Mouse (Mus musculus) cerebellum, adult 8-10 months (tissue): ENCODE data around the gene Pknox2.
A peak's percentile ranks its signal among the peaks of the same experiment; 100 is the strongest.

Experiments used
- DNase-seq: peaks from one replicate; pipeline ENCODE4 v3.0.0; 2022

Gene Pknox2

GRCm38 (mm10) chr9:37139514-37139913, 7.7 kb downstream of the Pknox2 start:
- DNase-seq, result no peak

GRCm38 (mm10) chr9:37138883-37139282, 8.3 kb downstream of the Pknox2 start:
- DNase-seq, result no peak

GRCm38 (mm10) chr9:37136340-37136739, 10.9 kb downstream of the Pknox2 start:
- no peak for DNase-seq

- DNase-seq, result no peak
These were observed 13.7 kb downstream of the Pknox2 start for GRCm38 (mm10) chr9:37133495-37133894.

GRCm38 (mm10) chr9:37129046-37129445, 18.2 kb downstream of the Pknox2 start:
- DNase-seq, result no peak

- DNase-seq, result no peak
These were observed 21.0 kb downstream of the Pknox2 start for GRCm38 (mm10) chr9:37126197-37126596.

GRCm38 (mm10) chr9:37124696-37125480, 22.3 kb downstream of the Pknox2 start:
- DNase-seq, result peak; percentile 53

GRCm38 (mm10) chr9:37123384-37123783, 23.8 kb downstream of the Pknox2 start:
- no peak for DNase-seq

- DNase-seq, result peak; percentile 34
These were observed 24.2 kb downstream of the Pknox2 start for GRCm38 (mm10) chr9:37122971-37123370.

- peak; percentile 40 for DNase-seq
These were observed 24.8 kb downstream of the Pknox2 start for GRCm38 (mm10) chr9:37122381-37122780.

GRCm38 (mm10) chr9:37121761-37122331, 25.4 kb downstream of the Pknox2 start:
- DNase-seq, result no peak

- no peak for DNase-seq
These were observed 26.4 kb downstream of the Pknox2 start for GRCm38 (mm10) chr9:37120801-37121200.

- DNase-seq, result no peak
These were observed 29.7 kb downstream of the Pknox2 start for GRCm38 (mm10) chr9:37117529-37117928.

- no peak for DNase-seq
These were observed 30.4 kb downstream of the Pknox2 start for GRCm38 (mm10) chr9:37116632-37117413.

GRCm38 (mm10) chr9:37115820-37116219, 31.4 kb downstream of the Pknox2 start:
- DNase-seq, result no peak

GRCm38 (mm10) chr9:37114286-37115267, 32.6 kb downstream of the Pknox2 start:
- no peak for DNase-seq

GRCm38 (mm10) chr9:37107546-37107945, 39.7 kb downstream of the Pknox2 start:
- DNase-seq, result no peak

GRCm38 (mm10) chr9:37106808-37107207, 40.4 kb downstream of the Pknox2 start:
- DNase-seq, result no peak

- no peak for DNase-seq
These were observed 43.0 kb downstream of the Pknox2 start for GRCm38 (mm10) chr9:37104249-37104648.

- DNase-seq, result no peak
These were observed 43.4 kb downstream of the Pknox2 start for GRCm38 (mm10) chr9:37103778-37104177.

- no peak for DNase-seq
These were observed 45.9 kb downstream of the Pknox2 start for GRCm38 (mm10) chr9:37101059-37101940.
